Mouse (Mus musculus): ENCODE results near the gene Snx11. TPM values are rescaled to one million over a fixed set of nuclear protein-coding genes. Genes with fewer than 3 reads are reported as not detected.

The Snx11 gene
- polyA plus RNA-seq, 1 experiment from 2014 or later, result 7.7 TPM

DNA sequence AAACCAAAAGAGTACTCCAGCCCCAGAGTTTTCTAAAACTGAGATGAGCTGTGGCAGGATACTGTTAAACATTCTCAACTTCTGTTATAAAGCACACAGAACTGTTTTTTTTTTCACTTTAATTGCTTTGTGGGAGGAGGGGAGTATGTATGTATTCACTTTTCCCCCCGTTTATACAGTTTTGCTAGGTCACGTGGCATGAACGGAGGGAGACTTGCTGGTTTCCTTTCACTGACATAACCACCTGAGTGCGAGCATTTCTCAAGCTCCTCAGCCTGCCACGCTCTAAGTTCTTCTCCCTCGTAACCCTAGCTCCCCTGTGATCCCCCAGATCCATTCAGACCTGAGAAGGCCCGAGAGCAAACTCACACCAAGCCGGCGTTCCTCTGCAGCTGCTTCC is 4.9 kb downstream of the Snx11 start:
- no peak overlapping the region for H3K4me2 ChIP-seq (ENCODE audit: low read depth, low read length)
- H3K36me3 ChIP-seq (ENCODE audit: control insufficient read depth, insufficient read depth), result peaks cover 13% of the 10 kb centered on the region
- peaks cover 9% of the 10 kb centered on the region for H3K4me1 ChIP-seq (ENCODE audit: control insufficient read depth, low read depth, low read length)
- ATAC-seq (ENCODE audit: low read depth), result no peak
- no peak overlapping the region for H3K4me3 ChIP-seq (ENCODE audit: low read depth, low read length)
- H3K27ac ChIP-seq (ENCODE audit: low read length), result no peak overlapping the region
- H3K9ac ChIP-seq (ENCODE audit: low read depth, low read length), result no peak overlapping the region
- no peaks in the 10 kb centered on the region for H3K27me3 ChIP-seq (ENCODE audit: control insufficient read depth, insufficient read depth, low read depth, low read length)
- 74% methylated on average over 9 of the region's 9 CpGs for WGBS (ENCODE audit: insufficient replicate concordance)
- no peaks in the 10 kb centered on the region for H3K9me3 ChIP-seq (replicated peaks; ENCODE audit: control insufficient read depth, low read length)

DNA sequence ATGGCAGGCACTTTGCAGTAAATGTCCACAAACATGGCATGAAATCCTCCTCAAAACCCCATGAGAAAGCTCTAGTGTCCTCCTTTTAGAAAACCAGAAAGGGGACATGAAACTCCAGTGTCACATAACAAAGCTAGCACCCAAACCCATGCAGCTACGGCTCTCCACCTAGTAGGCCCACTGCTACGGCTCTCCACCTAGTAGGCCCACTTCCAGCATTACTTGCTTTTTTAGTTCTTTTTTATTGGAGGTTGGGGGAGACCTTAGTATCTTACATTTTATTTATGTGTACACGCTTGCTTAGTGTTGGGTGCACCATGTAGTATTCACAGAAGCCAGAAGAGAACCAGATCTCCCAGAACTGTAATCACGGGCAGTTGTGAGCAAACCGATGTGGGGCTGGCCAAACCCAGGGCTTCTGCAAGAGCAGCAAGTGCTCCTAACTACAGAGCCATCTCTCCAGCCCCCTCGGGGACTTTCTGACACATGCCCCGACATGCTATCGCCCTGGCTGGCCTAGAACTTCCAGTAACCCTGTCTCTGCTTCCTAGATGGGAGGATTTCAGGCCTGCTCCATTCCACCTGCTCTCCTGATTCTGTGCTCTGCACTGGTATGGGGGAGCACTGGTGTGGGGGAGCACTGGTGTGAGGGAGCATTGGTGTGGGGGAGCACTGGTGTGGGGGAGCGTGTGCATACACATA is 5.9 kb downstream of the Snx11 start:
- no peak overlapping the region for H3K4me3 ChIP-seq (ENCODE audit: low read depth, low read length)
- no peak overlapping the region for H3K4me2 ChIP-seq (ENCODE audit: low read depth, low read length)
- H3K9ac ChIP-seq (ENCODE audit: low read depth, low read length), result no peak overlapping the region
- WGBS (ENCODE audit: insufficient replicate concordance), result 82% methylated on average over 9 of the region's 9 CpGs
- no peaks in the 10 kb centered on the region for H3K9me3 ChIP-seq (replicated peaks; ENCODE audit: control insufficient read depth, low read length)
- H3K27ac ChIP-seq (ENCODE audit: low read length), result no peak overlapping the region
- peaks cover 3% of the 10 kb centered on the region for H3K4me1 ChIP-seq (ENCODE audit: control insufficient read depth, low read depth, low read length)
- H3K36me3 ChIP-seq (ENCODE audit: control insufficient read depth, insufficient read depth), result peaks cover 13% of the 10 kb centered on the region
- no peaks in the 10 kb centered on the region for H3K27me3 ChIP-seq (ENCODE audit: control insufficient read depth, insufficient read depth, low read depth, low read length)
- no peak for ATAC-seq (ENCODE audit: low read depth)

GRCm38 (mm10) chr11:96768240-96768639 is 9.1 kb downstream of the Snx11 start:
- Histone ChIP-seq H3K4me3 (ENCODE audit: low read depth, low read length) (no peak overlapping the region), H3K36me3 (ENCODE audit: control insufficient read depth, insufficient read depth) (peaks cover 13% of the 10 kb centered on the region), H3K4me1 (ENCODE audit: control insufficient read depth, low read depth, low read length) (no peaks in the 10 kb centered on the region), H3K27ac (ENCODE audit: low read length) (no peak overlapping the region), H3K27me3 (ENCODE audit: control insufficient read depth, insufficient read depth, low read depth, low read length) (no peaks in the 10 kb centered on the region), H3K9me3 (replicated peaks; ENCODE audit: control insufficient read depth, low read length) (no peaks in the 10 kb centered on the region), H3K4me2 (ENCODE audit: low read depth, low read length) (no peak overlapping the region), H3K9ac (ENCODE audit: low read depth, low read length) (no peak overlapping the region)
- ATAC-seq (ENCODE audit: low read depth), result no peak
- WGBS (ENCODE audit: insufficient replicate concordance), result 68% methylated on average over 9 of the region's 9 CpGs

- H3K9me3 ChIP-seq (replicated peaks; ENCODE audit: control insufficient read depth, low read length), result no peaks in the 10 kb centered on the region
- H3K27ac ChIP-seq (ENCODE audit: low read length), result no peak overlapping the region
- no peak overlapping the region for H3K4me3 ChIP-seq (ENCODE audit: low read depth, low read length)
- H3K9ac ChIP-seq (ENCODE audit: low read depth, low read length), result no peak overlapping the region
- no peak for ATAC-seq (ENCODE audit: low read depth)
- no peaks in the 10 kb centered on the region for H3K4me1 ChIP-seq (ENCODE audit: control insufficient read depth, low read depth, low read length)
- H3K27me3 ChIP-seq (ENCODE audit: control insufficient read depth, insufficient read depth, low read depth, low read length), result no peaks in the 10 kb centered on the region
- WGBS (ENCODE audit: insufficient replicate concordance), result 70% methylated on average over 7 of the region's 7 CpGs
- H3K36me3 ChIP-seq (ENCODE audit: control insufficient read depth, insufficient read depth), result peaks cover 10% of the 10 kb centered on the region
- H3K4me2 ChIP-seq (ENCODE audit: low read depth, low read length), result no peak overlapping the region
Observed at GRCm38 (mm10) chr11:96767096-96767495, 10.3 kb downstream of the Snx11 start.

- H3K4me1 ChIP-seq (ENCODE audit: control insufficient read depth, low read depth, low read length), result no peaks in the 10 kb centered on the region
- WGBS (ENCODE audit: insufficient replicate concordance), result 74% methylated on average over 12 of the region's 12 CpGs
- H3K36me3 ChIP-seq (ENCODE audit: control insufficient read depth, insufficient read depth), result peaks cover 5% of the 10 kb centered on the region
- ATAC-seq (ENCODE audit: low read depth), result no peak
- H3K9ac ChIP-seq (ENCODE audit: low read depth, low read length), result no peak overlapping the region
- H3K4me2 ChIP-seq (ENCODE audit: low read depth, low read length), result no peak overlapping the region
- H3K4me3 ChIP-seq (ENCODE audit: low read depth, low read length), result no peak overlapping the region
- H3K27me3 ChIP-seq (ENCODE audit: control insufficient read depth, insufficient read depth, low read depth, low read length), result no peaks in the 10 kb centered on the region
- H3K9me3 ChIP-seq (replicated peaks; ENCODE audit: control insufficient read depth, low read length), result no peaks in the 10 kb centered on the region
- H3K27ac ChIP-seq (ENCODE audit: low read length), result no peak overlapping the region
Observed at GRCm38 (mm10) chr11:96766555-96766954, 10.8 kb downstream of the Snx11 start.

- no peak overlapping the region for H3K4me3 ChIP-seq (ENCODE audit: low read depth, low read length)
- 20% methylated on average over 7 of the region's 7 CpGs for WGBS (ENCODE audit: insufficient replicate concordance)
- H3K9me3 ChIP-seq (replicated peaks; ENCODE audit: control insufficient read depth, low read length), result no peaks in the 10 kb centered on the region
- H3K9ac ChIP-seq (ENCODE audit: low read depth, low read length), result no peak overlapping the region
- peak; percentile 43; the same call in 1 of the 2 replicates for ATAC-seq (ENCODE audit: low read depth)
- H3K27me3 ChIP-seq (ENCODE audit: control insufficient read depth, insufficient read depth, low read depth, low read length), result no peaks in the 10 kb centered on the region
- no peaks in the 10 kb centered on the region for H3K4me1 ChIP-seq (ENCODE audit: control insufficient read depth, low read depth, low read length)
- H3K36me3 ChIP-seq (ENCODE audit: control insufficient read depth, insufficient read depth), result peaks cover 4% of the 10 kb centered on the region; the same call in 1 of the 2 replicates
- H3K27ac ChIP-seq (ENCODE audit: low read length), result no peak overlapping the region
- no peak overlapping the region for H3K4me2 ChIP-seq (ENCODE audit: low read depth, low read length)
Observed at GRCm38 (mm10) chr11:96765645-96766044, 11.7 kb downstream of the Snx11 start.

DNA sequence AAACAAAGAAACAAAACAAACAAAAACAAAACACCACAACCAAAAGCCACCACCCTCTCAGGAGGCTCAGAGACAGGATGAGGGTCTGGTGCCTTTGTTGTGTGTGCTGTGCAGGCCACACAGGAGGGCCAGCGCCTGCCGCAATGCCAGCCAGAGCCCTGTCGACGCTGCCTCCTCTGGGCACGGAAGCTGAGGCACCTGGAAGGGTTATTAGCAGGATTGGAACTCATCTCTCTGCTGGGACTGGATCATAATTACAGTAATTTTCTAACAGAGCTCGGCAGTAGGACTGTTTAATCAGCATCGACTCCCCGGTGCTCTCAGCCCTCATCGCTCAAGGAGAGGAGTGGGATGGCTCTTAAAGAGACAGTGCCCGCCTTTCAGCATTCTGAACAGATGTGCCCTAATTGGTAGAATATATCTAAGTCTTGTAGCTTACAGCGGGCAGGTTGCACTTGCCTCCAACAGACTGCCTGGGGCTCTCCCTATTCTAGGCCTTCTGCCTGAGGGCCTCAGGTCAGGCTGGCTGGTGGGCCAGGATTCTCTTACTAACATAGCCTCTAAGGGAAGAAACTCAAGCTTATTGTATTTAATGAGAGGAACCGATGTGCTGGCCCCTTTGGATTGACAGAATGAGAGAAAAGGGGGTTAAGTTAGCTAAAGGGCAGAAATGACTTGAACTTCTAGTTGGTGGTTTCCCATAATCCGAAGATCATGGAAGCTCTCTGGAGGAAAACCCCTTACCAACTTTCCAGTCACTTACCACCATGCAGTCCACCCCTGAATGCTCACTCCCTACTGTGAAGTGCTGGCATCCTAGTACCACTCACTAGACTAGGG is 12.6 kb downstream of the Snx11 start:
- Histone ChIP-seq H3K4me3 (ENCODE audit: low read depth, low read length) (no peak overlapping the region), H3K9ac (ENCODE audit: low read depth, low read length) (no peak overlapping the region), H3K36me3 (ENCODE audit: control insufficient read depth, insufficient read depth) (no peaks in the 10 kb centered on the region), H3K4me2 (ENCODE audit: low read depth, low read length) (no peak overlapping the region), H3K27ac (ENCODE audit: low read length) (no peak overlapping the region), H3K4me1 (ENCODE audit: control insufficient read depth, low read depth, low read length) (no peaks in the 10 kb centered on the region), H3K9me3 (replicated peaks; ENCODE audit: control insufficient read depth, low read length) (no peaks in the 10 kb centered on the region), H3K27me3 (ENCODE audit: control insufficient read depth, insufficient read depth, low read depth, low read length) (no peaks in the 10 kb centered on the region)
- 56% methylated on average over 13 of the region's 13 CpGs for WGBS (ENCODE audit: insufficient replicate concordance)
- ATAC-seq (ENCODE audit: low read depth), result no peak

- no peak for ATAC-seq (ENCODE audit: low read depth)
- Histone ChIP-seq H3K4me3 (ENCODE audit: low read depth, low read length) (no peak overlapping the region), H3K9ac (ENCODE audit: low read depth, low read length) (no peak overlapping the region), H3K27ac (ENCODE audit: low read length) (no peak overlapping the region), H3K9me3 (replicated peaks; ENCODE audit: control insufficient read depth, low read length) (no peaks in the 10 kb centered on the region), H3K4me2 (ENCODE audit: low read depth, low read length) (no peak overlapping the region), H3K4me1 (ENCODE audit: control insufficient read depth, low read depth, low read length) (no peaks in the 10 kb centered on the region), H3K27me3 (ENCODE audit: control insufficient read depth, insufficient read depth, low read depth, low read length) (no peaks in the 10 kb centered on the region), H3K36me3 (ENCODE audit: control insufficient read depth, insufficient read depth) (no peaks in the 10 kb centered on the region)
- WGBS (ENCODE audit: insufficient replicate concordance), result 63% methylated on average over 15 of the region's 15 CpGs
Observed at GRCm38 (mm10) chr11:96762742-96763470, 14.5 kb downstream of the Snx11 start.
